Mouse (Mus musculus) lung, adult 2 months (tissue): ENCODE data around the gene Asb13.

Experiments used
- CTCF ChIP-seq: fragments of 200-500 bp; IDR thresholded peaks from 2 replicates; pipeline ENCODE4 v1.5.1; 2011; ENCODE audit warnings: mild to moderate bottlenecking, low read length, control low read depth; ENCODE audit not compliant: insufficient read depth
- POLR2A ChIP-seq: fragments of 200-500 bp; IDR thresholded peaks from 2 replicates; pipeline ENCODE4 v1.6.1; 2011; ENCODE audit warnings: low read depth, mild to moderate bottlenecking, control low read depth, low read length, borderline replicate concordance; ENCODE audit errors: extremely low read depth

- TF ChIP-seq CTCF = no peak
- TF ChIP-seq POLR2A = no peak
Measured at GRCm38 (mm10) chr13:3596232-3596631, 37.6 kb upstream of the Asb13 start.
